Mouse (Mus musculus): ENCODE results near the gene Efcab12. TPM values are rescaled to one million over a fixed set of nuclear protein-coding genes. Genes with fewer than 3 reads are reported as not detected.

Gene Efcab12
- polyA plus RNA-seq, 1 experiment from 2014 or later, result 2.2 TPM

DNA sequence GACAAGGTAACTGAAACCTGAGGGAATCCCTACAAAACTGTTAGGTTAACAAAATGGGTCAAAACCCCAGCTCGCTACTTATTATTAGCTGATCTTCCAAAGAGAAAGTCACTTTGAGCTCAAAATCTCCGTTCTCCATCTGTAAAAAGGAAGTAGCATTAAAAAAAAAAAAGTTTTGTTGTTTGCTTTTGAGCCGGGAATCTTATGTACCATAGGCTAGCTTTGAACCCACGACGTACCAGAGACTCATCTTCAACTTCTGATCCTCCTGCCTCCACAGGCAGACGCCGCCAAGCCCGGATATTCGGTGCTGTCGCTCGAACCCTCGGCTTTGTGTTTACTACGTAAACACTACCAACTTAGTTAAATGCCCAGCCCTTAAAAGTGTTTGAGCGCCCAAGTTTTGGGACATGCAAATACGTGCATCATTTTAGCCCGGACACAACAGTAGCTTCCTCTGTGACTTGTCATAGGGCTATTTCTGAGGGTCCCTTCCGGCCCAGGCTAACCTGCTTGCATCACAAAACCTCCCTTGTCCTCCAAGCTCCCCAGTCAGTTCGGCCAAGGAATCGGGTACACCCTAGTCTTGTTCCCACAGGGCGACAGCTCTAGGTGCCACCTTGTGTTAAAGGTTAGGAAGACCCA, 14.4 kb upstream of the Efcab12 start:
- WGBS, result 6% methylated on average over 20 of the region's 20 CpGs
- no peak for ATAC-seq
- Histone ChIP-seq H3K4me2 (ENCODE audit: low read length) (peak overlapping the region; percentile 87), H3K36me3 (ENCODE audit: control insufficient read depth, insufficient read depth, low read length) (peaks cover 2% of the 10 kb centered on the region; the same call in 1 of the 2 replicates), H3K27me3 (replicated peaks; ENCODE audit: control insufficient read depth, insufficient read depth, low read length) (no peaks in the 10 kb centered on the region), H3K27ac (ENCODE audit: low read depth, low read length) (peak overlapping the region; percentile 77), H3K9me3 (ENCODE audit: control insufficient read depth, low read length) (no peaks in the 10 kb centered on the region), H3K9ac (ENCODE audit: low read depth, low read length) (peak overlapping the region; percentile 67), H3K4me1 (ENCODE audit: control insufficient read depth, insufficient read depth, low read depth, low read length) (peaks cover 9% of the 10 kb centered on the region), H3K4me3 (ENCODE audit: low read length) (peak overlapping the region; percentile 59)

- Histone ChIP-seq H3K4me3 (ENCODE audit: low read length) (no peak overlapping the region), H3K4me2 (ENCODE audit: low read length) (no peak overlapping the region), H3K27ac (ENCODE audit: low read depth, low read length) (no peak overlapping the region), H3K4me1 (ENCODE audit: control insufficient read depth, insufficient read depth, low read depth, low read length) (peaks cover 9% of the 10 kb centered on the region), H3K9ac (ENCODE audit: low read depth, low read length) (no peak overlapping the region), H3K9me3 (ENCODE audit: control insufficient read depth, low read length) (no peaks in the 10 kb centered on the region), H3K36me3 (ENCODE audit: control insufficient read depth, insufficient read depth, low read length) (peaks cover 2% of the 10 kb centered on the region; the same call in 1 of the 2 replicates), H3K27me3 (replicated peaks; ENCODE audit: control insufficient read depth, insufficient read depth, low read length) (no peaks in the 10 kb centered on the region)
- ATAC-seq, result no peak
- 94% methylated on average over 10 of the region's 10 CpGs for WGBS
Measured at GRCm38 (mm10) chr6:115848598-115849304, 10.5 kb upstream of the Efcab12 start.

GRCm38 (mm10) chr6:115846640-115847411, 8.6 kb upstream of the Efcab12 start:
- Histone ChIP-seq H3K4me3 (ENCODE audit: low read length) (no peak overlapping the region), H3K4me2 (ENCODE audit: low read length) (no peak overlapping the region), H3K27me3 (replicated peaks; ENCODE audit: control insufficient read depth, insufficient read depth, low read length) (no peaks in the 10 kb centered on the region), H3K9ac (ENCODE audit: low read depth, low read length) (no peak overlapping the region), H3K36me3 (ENCODE audit: control insufficient read depth, insufficient read depth, low read length) (peaks cover 2% of the 10 kb centered on the region; the same call in 1 of the 2 replicates), H3K4me1 (ENCODE audit: control insufficient read depth, insufficient read depth, low read depth, low read length) (no peaks in the 10 kb centered on the region), H3K27ac (ENCODE audit: low read depth, low read length) (no peak overlapping the region), H3K9me3 (ENCODE audit: control insufficient read depth, low read length) (no peaks in the 10 kb centered on the region)
- 43% methylated on average over 8 of the region's 8 CpGs for WGBS
- ATAC-seq, result no peak

- 97% methylated on average over 4 of the region's 4 CpGs for WGBS
Measured at GRCm38 (mm10) chr6:115845006-115845405, 6.8 kb upstream of the Efcab12 start.

GRCm38 (mm10) chr6:115838745-115839144, 533 bp upstream of the Efcab12 start:
- no peaks in the 10 kb centered on the region for H3K9me3 ChIP-seq (ENCODE audit: control insufficient read depth, low read length)
- peaks cover 10% of the 10 kb centered on the region for H3K4me1 ChIP-seq (ENCODE audit: control insufficient read depth, insufficient read depth, low read depth, low read length)
- H3K27me3 ChIP-seq (replicated peaks; ENCODE audit: control insufficient read depth, insufficient read depth, low read length), result no peaks in the 10 kb centered on the region
- WGBS, result 69% methylated on average over 5 of the region's 5 CpGs
- 0 out of 2 replicates have a peak overlapping the region, but pooled peaks have one; percentile 12 for H3K27ac ChIP-seq (ENCODE audit: low read depth, low read length)
- peak overlapping the region; percentile 45 for H3K4me3 ChIP-seq (ENCODE audit: low read length)
- H3K4me2 ChIP-seq (ENCODE audit: low read length), result peak overlapping the region; percentile 85
- peak; percentile 18; the same call in 1 of the 2 replicates for ATAC-seq
- H3K36me3 ChIP-seq (ENCODE audit: control insufficient read depth, insufficient read depth, low read length), result no peaks in the 10 kb centered on the region
- H3K9ac ChIP-seq (ENCODE audit: low read depth, low read length), result peak overlapping the region; percentile 27; the same call in 1 of the 2 replicates

More at GRCm38 (mm10) chr6:115845006-115845405, 6.8 kb upstream of the Efcab12 start:
- Histone ChIP-seq H3K4me3 (ENCODE audit: low read length) (no peak overlapping the region), H3K4me1 (ENCODE audit: control insufficient read depth, insufficient read depth, low read depth, low read length) (no peaks in the 10 kb centered on the region), H3K4me2 (ENCODE audit: low read length) (no peak overlapping the region), H3K9ac (ENCODE audit: low read depth, low read length) (no peak overlapping the region), H3K27ac (ENCODE audit: low read depth, low read length) (no peak overlapping the region), H3K9me3 (ENCODE audit: control insufficient read depth, low read length) (no peaks in the 10 kb centered on the region), H3K36me3 (ENCODE audit: control insufficient read depth, insufficient read depth, low read length) (peaks cover 2% of the 10 kb centered on the region; the same call in 1 of the 2 replicates), H3K27me3 (replicated peaks; ENCODE audit: control insufficient read depth, insufficient read depth, low read length) (no peaks in the 10 kb centered on the region)
- no peak for ATAC-seq

DNA sequence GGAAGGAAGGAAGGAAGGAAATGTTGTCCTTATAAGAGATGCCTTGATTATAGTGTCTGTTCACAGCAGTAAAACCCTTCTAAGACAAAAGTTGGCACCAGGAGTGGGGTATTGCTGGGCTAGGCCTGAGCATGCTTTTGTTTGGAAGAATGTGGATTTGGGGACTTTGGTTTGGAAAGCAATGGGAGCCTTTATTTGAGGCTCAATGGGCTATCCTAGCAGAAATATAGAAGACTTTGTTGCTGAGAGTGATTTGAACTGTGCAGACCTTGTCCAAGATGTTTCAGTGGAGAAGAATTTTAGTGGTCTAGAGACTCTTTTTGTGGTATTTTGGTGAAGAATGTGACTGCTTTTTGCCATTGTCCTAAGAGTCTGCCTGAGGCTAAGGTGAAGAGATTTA, 4.4 kb downstream of the Efcab12 start:
- no peaks in the 10 kb centered on the region for H3K9me3 ChIP-seq (ENCODE audit: control insufficient read depth, low read length)
- no peaks in the 10 kb centered on the region for H3K27me3 ChIP-seq (replicated peaks; ENCODE audit: control insufficient read depth, insufficient read depth, low read length)
- no peak overlapping the region for H3K4me2 ChIP-seq (ENCODE audit: low read length)
- H3K4me3 ChIP-seq (ENCODE audit: low read length), result no peak overlapping the region
- H3K4me1 ChIP-seq (ENCODE audit: control insufficient read depth, insufficient read depth, low read depth, low read length), result peaks cover 10% of the 10 kb centered on the region
- H3K9ac ChIP-seq (ENCODE audit: low read depth, low read length), result no peak overlapping the region
- ATAC-seq, result no peak
- no peak overlapping the region for H3K27ac ChIP-seq (ENCODE audit: low read depth, low read length)
- H3K36me3 ChIP-seq (ENCODE audit: control insufficient read depth, insufficient read depth, low read length), result no peaks in the 10 kb centered on the region

DNA sequence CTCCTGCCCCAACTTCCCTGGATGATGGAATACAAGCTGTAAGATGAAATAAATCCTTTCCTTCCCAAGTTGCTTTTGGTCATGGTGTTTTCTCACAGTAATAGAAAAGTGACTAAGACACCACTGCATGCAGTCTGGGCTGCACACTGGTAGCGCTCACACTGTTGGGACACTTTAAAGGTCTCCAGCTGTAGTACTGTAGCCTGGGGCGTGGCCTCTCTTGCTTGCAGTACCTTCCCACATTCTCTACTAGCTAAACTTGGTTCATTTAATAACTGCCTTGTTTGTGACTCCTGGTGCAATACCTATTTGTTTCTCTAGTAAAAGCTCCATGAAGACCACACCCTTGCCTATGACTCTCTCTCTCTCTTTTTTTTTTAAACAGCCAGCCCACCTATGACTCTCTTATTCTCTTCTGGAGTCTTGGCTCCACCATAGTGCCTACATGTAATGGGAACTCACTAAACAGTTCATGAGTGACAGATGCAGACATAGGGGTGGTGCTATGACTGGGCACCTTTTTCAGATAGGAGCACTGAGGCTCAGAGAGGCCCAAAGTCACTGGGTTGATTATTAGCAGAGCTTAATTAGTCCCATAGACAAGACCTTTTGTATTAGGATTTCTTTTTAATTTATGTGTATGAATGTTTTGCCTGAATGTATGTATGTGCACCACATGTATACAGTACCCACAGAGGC, 5.9 kb downstream of the Efcab12 start:
- Histone ChIP-seq H3K9me3 (ENCODE audit: control insufficient read depth, low read length) (no peaks in the 10 kb centered on the region), H3K4me1 (ENCODE audit: control insufficient read depth, insufficient read depth, low read depth, low read length) (no peaks in the 10 kb centered on the region), H3K4me3 (ENCODE audit: low read length) (no peak overlapping the region), H3K27ac (ENCODE audit: low read depth, low read length) (no peak overlapping the region), H3K27me3 (replicated peaks; ENCODE audit: control insufficient read depth, insufficient read depth, low read length) (no peaks in the 10 kb centered on the region), H3K36me3 (ENCODE audit: control insufficient read depth, insufficient read depth, low read length) (no peaks in the 10 kb centered on the region), H3K9ac (ENCODE audit: low read depth, low read length) (no peak overlapping the region), H3K4me2 (ENCODE audit: low read length) (no peak overlapping the region)
- 94% methylated on average over 2 of the region's 2 CpGs for WGBS
- no peak for ATAC-seq

GRCm38 (mm10) chr6:115830779-115831601, 7.2 kb downstream of the Efcab12 start:
- Histone ChIP-seq H3K4me2 (ENCODE audit: low read length) (no peak overlapping the region), H3K36me3 (ENCODE audit: control insufficient read depth, insufficient read depth, low read length) (no peaks in the 10 kb centered on the region), H3K27ac (ENCODE audit: low read depth, low read length) (no peak overlapping the region), H3K27me3 (replicated peaks; ENCODE audit: control insufficient read depth, insufficient read depth, low read length) (no peaks in the 10 kb centered on the region), H3K9me3 (ENCODE audit: control insufficient read depth, low read length) (no peaks in the 10 kb centered on the region), H3K4me3 (ENCODE audit: low read length) (no peak overlapping the region), H3K9ac (ENCODE audit: low read depth, low read length) (no peak overlapping the region), H3K4me1 (ENCODE audit: control insufficient read depth, insufficient read depth, low read depth, low read length) (no peaks in the 10 kb centered on the region)
- 83% methylated on average over 6 of the region's 6 CpGs for WGBS
- ATAC-seq, result no peak

Measured in hindbrain, embryonic 16.5 days (tissue).